Mouse (Mus musculus): ENCODE measurements around the gene Nsd1. TPM values are rescaled to one million over a fixed set of nuclear protein-coding genes. Genes with fewer than 3 reads are reported as not detected.
"Not testable (repeated sequence)": the region's sequence is repeated elsewhere in the genome, so short reads cannot be mapped to it uniquely, and the experiment has no call there.

Nsd1 gene
- total RNA-seq, 1 experiment from 2014 or later: 102 TPM

DNA sequence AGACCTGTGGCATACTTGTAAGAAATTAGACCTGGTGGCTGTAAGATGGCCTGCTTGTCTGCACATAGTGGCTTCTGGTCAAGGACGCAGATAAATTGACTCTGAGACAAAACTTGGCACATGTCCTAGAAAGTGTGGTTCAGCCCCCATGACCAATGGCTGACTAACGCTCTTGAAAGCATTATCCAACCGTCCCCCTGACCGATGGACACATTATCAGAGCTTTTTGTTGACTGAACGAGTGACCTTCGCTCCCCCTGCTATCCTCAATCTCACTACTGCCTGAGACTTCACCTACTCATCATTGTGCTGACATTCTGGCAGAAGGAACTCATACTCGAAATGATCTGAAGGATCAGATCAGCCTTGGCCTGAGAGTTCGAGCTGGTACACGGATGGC, 22.5 kb upstream of the Nsd1 start:
- not testable (repeated sequence) for ATAC-seq (replicated peaks; ENCODE audit: insufficient number of reproducible peaks, low FRiP score, low TSS enrichment, poor library complexity, severe bottlenecking)

DNA sequence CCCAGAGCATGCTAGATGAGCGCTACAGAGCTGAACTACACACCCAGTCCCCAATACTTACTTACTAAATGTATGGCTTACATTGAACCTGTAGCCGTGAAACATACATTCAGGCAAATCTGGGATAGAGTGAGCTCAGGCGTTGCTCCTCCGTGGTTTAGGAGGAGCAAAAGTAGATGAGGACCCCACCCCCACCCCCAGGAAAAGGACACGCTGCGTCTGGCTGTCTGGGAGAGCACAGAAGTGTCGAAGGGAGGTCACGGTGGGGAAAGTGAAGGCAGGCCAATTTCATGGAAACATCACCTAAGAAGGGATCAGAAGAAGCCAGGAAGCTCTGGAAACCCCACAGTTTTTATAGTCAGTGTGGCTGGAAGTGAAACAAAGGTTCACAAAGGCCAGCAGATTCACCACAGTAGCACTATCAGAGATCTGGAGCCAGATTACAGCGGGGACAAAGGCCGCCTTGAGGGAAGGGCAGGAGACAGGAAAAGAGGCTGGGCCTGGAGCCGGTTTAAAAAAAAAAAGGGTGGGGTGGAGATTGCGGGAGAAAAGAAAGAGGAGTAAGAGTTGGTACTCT, 20.0 kb upstream of the Nsd1 start:
- ATAC-seq (replicated peaks; ENCODE audit: insufficient number of reproducible peaks, low FRiP score, low TSS enrichment, poor library complexity, severe bottlenecking): no peak

DNA sequence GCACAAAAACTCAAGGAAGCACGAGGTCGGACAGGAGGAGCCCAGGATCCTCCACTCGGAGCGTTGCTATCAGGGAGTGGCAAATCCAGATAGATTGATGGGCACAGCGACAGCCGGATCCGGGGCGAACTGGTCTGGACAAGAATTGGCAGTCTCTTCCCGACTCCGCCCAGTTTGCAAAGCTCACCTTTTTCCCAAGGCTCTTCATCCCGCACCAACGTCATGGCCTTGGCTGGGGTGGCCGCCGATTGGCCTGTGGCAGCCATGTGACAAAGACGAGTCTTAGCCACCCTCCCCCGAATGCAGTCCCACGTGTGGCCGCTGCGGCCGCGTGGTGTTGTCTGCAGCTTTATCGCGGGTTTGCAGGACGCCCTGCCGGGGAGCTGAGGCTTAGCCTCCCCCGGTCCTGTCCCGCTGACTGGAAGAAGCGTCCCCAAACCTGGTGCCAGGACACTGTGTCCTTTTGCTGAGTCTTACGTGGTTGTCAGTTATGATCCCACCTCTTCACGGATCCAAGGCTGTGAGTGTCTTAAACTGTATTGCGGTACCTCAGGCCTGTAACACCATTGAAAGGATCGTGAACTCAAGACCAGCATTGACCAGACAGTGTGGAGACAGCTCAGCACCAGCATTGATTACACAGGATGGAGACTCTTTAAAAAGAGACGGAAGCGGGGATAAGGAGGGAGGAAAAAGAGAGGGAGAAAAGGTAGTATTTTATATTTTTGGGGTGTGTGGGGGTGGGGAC, 19.3 kb upstream of the Nsd1 start:
- peak; percentile 100 for ATAC-seq (replicated peaks; ENCODE audit: insufficient number of reproducible peaks, low FRiP score, low TSS enrichment, poor library complexity, severe bottlenecking)

DNA sequence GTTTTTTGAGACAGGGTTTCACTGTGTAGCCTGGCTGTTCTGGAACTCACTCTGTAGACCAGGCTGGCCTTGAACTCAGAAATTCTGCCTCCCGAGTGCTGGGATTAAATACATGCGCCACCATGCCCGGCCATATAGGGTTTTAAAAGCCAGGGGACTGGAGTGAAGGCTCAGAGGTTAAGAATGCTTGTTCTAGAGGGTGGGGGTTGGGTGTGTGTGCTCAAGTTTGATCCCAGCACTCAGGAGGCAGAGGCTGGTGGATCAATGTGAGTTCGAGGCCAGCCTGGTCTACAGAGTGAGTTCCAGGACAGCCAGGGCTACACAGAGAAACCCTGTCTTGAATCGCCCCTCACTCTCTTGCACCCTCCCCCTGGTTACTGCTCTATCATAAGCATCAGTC, 18.0 kb upstream of the Nsd1 start:
- no peak for ATAC-seq (replicated peaks; ENCODE audit: insufficient number of reproducible peaks, low FRiP score, low TSS enrichment, poor library complexity, severe bottlenecking)

DNA sequence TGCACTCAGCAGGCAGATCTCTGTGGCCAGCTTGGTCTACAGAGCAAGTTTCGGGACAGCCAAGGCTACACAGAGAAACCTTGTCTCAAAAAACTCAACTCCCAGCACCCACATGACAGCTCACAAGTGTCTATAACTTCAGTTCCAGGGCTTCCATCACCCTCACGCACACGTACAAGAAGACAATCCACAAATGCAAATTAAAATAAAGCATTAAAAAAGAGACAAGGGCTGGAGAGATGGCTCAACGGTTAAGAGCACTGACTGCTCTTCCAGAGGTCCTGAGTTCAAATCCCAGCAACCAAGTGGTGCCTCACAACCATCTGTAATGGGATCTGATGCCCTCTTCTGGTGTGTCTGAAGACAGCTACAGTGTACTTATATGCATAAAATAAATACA, 6.8 kb upstream of the Nsd1 start:
- ATAC-seq (replicated peaks; ENCODE audit: insufficient number of reproducible peaks, low FRiP score, low TSS enrichment, poor library complexity, severe bottlenecking): not testable (repeated sequence)

DNA sequence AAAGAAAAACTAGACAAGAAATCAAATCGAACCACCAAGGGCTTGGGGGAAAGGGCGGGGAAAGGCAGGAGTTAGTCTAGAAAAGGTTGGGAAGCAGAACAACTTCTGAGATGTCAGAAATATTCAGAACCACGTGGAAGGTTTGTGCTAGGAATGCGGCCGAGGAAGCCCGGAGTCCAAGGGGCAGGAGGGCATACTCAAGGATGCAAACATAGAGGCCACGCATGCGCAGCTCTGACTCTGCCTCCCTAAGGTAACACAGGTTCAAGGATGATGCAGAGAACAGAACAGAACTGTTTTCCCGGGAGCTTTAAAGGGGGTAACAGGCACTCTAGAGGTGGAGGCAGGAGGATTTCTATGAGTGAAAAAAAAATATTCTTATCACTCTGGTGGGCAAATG, 5.8 kb upstream of the Nsd1 start:
- ATAC-seq (replicated peaks; ENCODE audit: insufficient number of reproducible peaks, low FRiP score, low TSS enrichment, poor library complexity, severe bottlenecking): no peak

DNA sequence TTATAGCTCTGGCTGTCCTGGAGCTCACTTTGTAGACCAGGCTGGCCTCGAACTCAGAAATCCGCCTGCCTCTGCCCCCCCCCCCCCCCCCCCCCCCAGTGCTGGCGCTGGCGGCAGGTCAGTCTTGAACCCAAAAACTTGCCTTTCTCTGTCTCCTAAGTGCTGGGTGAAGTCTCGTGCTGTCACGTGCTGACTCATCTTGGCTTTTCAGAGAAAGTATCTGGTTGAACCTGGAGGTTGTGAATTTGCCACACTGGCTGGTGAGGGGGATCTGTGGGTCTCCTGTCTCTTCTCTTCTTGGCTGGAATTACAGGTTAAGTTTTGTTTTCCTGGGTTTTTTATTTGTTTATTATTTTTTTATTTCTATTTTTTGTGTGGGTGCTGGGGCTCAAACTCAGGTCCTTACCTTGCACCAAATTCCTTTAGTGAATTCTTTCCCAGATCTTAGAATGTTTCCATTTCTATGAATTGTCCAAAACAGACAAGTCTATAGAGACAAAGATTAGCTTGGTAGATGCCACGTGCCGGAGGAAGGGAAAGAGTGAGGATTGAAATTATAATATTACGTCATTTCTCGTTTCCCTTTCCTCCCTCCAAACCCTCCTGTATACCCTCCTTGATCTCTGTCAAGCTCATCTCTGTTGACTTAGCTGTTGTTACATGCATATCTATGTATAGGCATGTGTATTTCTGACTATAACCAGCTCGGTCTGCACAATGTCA, 4.8 kb upstream of the Nsd1 start:
- 0 out of 2 replicates have a peak, but pooled peaks have one; percentile 37 for ATAC-seq (replicated peaks; ENCODE audit: insufficient number of reproducible peaks, low FRiP score, low TSS enrichment, poor library complexity, severe bottlenecking)

DNA sequence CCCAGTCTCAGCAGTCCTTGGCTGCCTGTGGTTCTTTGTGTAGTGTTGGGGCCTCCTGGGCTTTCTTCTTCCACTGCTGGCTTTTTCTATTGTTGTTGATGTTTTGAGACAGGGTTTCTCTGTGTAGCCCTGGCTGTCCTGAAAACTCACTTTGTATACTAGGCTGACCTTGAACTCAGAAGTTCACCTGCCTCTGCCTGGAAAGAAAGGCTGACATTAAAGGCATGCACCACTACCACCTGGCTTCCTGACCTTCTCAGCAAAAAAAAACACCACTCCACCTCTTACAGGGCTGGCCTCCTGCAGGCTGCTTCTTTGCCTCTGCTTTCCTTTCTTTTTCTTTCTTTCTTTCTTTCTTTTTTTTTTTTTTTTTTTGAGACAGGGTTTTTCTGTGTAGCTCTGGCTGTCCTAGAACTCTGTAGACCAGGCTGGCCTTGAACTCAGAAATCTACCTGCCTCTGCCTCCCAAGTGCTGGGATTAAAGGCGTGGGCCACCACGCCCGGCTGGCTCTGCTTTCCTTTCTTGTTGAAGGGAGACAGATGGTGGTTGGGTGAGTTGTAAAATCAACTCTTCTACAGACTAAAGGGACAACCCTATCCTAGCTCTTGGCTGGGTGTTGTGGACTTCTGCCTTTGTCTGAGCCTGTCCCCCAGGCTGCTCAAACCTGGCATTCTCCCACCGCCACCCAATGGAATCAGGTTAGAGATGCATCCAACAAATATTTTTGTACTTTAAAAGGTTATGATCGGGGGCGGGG, 4.0 kb upstream of the Nsd1 start:
- no peak for ATAC-seq (replicated peaks; ENCODE audit: insufficient number of reproducible peaks, low FRiP score, low TSS enrichment, poor library complexity, severe bottlenecking)

DNA sequence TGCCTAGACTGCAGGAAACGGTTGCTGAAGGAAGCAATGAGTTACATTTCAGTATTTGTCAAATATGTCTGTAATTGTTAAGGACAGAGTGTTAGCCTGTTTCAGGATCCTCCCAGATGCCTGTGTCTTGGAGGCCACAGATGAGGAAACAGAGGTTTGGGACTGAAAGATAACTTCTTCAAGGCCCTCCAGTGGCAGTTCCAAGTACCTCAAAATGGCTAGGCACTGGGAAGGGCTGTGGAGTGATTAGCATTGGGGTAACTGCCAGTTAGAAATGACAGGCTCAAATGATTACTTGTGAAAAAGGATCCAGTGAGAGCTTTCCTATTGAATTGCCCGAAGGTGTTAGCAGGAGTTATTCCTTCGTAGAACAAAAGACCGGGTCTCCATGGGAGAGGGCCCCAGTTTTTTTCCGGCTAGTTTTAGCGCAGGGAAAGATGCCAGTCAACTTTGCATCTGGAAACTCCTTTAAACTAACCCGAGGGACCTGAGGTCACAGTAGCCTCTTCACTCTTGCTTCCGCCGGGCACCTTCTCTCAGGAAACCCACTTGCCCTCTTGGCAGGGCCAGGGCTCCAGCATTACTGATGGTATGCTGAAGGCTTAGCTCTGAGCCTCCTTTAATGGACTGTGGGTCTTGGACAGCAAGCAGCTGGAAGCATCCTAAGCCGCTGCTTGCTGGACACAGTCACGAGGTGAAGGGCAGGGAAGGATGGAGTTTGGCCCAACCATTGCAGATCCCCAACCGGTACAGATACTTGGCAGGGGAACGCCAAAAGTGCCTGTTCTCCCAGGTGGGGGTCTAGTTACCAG, 539 bp upstream of the Nsd1 start:
- no peak for ATAC-seq (replicated peaks; ENCODE audit: insufficient number of reproducible peaks, low FRiP score, low TSS enrichment, poor library complexity, severe bottlenecking)

DNA sequence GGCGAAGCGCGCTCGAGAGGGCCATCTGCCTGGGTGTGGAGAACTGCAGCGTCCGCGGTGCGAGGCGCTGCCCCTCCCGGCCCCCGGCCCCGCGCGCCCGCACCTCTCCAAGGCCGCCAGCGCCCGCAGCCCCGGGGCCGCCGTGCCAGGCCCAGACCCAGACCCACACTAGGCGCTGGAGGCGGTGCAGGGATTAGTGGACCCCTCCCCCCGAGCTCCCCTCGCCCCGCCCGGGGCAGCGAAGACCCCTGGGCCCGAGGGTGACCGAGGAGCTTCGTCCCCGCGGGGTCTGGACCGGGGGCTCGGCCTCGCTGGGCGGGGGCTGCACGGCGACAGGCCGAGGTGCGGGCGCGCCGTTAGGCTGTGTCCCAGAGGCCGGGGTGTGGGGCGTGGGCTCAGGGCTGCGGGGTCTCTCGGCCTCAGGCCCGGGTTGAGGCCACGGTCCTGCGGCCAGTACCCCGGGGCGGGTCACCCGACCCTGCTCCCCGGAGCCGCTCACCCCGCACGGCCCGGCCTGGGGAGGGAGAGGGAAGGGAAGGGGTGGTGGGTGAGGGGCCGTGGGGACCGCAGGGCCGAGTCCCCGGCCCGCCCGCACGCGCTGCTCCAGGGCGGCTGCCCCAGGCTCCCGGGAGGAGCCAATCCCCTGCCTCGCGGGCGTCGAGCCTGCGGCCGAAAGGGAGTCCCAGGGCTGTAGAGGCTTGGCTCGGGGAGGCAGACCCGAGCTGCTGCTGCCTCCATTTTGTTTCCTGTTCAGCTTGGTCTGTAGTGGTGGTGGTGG, 800 bp downstream of the Nsd1 start:
- ATAC-seq (replicated peaks; ENCODE audit: insufficient number of reproducible peaks, low FRiP score, low TSS enrichment, poor library complexity, severe bottlenecking): peak; percentile 55

DNA sequence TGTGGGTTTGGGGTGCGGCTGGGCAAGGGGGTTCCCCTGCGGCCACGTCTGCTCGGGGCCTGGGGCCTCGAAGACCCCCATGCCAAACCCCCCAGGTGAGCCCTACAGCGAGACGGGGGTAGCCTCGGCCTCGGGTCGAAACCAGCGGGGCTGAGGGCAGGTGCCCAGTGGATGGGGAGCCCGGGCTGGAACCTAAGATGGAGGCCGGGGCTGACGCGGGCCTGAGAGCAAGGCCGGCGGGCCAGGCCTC, 1.3 kb downstream of the Nsd1 start:
- ATAC-seq (replicated peaks; ENCODE audit: insufficient number of reproducible peaks, low FRiP score, low TSS enrichment, poor library complexity, severe bottlenecking): no peak; the same call in 1 of the 2 replicates

DNA sequence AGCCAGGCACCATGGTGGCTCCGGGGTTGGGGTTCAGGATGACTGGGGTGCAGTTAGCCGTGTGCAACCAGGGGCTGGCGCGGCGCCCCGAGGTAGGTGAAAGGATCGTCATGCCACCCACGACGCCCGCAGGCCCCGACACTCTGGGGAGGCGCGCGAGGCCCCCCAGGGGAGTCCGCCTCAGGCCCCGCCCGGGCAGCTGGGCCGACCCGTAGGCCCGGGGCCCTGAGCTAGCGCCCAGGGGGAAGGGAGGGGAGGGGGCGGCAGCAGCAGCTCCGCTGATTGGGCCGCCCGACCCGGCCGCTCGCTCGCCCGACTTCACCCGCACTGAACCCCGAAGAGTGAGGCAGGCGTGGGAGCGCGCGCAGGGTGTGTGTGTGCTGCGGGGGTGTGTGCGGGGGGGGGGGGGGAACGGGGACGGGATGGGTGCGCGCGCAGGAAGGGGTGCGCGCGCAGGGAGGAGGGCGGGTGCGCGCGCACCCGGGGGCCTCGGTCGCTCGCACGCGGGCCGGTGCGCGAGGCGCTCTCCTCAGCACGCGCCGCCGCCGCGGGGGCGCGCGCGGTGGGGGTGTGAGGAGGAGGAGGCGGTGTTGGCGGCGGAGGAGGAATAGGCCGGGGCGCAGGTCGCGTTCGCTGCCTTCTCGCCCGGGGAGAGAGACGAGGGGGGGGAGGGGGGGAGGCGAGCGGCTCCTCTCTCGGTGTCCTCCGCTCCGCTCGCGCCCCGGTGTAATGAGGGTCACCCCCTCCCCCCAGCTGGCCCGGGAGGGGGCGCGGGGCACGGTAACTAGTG, 1.8 kb downstream of the Nsd1 start:
- ATAC-seq (replicated peaks; ENCODE audit: insufficient number of reproducible peaks, low FRiP score, low TSS enrichment, poor library complexity, severe bottlenecking): peak; percentile 54

DNA sequence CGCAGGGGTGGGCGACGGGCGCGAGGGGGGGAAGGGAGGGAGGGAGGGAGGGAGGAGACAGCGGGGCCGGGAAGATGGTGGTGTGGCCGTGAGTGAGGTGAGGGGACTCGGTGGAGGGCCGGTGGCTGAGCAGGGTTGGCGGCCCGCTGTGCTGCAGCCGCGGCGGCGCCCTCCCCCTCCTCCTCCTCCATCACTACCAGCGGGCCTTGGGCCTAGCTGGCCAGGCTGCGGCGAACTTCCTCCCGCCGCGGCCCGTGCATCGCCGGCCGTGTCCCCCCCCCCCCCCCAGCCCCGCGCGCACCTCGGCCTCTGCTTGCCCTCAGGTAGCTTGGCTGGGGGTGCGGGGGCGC, 2.4 kb downstream of the Nsd1 start:
- ATAC-seq (replicated peaks; ENCODE audit: insufficient number of reproducible peaks, low FRiP score, low TSS enrichment, poor library complexity, severe bottlenecking): peak; percentile 39

DNA sequence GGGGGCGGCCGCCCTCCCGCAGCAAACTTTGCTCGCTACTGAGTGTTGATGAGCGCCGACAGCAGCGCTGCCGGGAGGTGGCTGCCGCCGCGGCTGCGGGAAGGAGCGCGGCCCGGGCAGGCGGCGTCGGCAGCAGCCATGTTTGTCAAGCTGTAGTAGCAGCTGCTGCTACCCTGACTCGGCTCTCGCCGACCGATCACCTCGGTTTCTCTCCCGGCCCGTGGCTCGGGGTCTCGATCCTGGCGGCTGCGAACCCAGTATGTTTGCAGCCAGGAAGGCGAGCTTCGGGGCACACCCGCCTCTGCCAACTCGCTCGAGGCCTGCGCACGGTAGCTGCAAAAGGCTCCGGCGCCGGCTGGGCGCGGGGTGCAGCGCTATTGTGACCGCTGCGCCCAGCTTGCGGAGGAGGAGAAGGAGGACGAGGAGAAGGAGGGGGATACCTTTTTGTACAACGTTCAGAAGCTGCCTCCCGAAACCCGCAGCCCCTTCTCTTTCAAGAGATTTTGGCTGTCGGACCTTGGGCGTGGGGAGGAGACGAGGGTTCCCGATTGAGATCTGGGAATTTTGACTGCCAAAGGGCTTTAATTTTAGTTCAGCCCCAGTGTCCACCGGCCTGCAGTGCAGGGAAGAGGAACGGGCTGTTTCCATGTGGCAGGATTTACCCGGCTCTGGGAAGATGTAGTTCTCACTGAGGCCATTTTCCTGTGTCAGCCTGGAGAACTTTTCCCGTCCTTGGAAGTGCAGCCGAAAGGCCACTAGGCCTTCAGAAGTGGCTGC, 3.0 kb downstream of the Nsd1 start:
- ATAC-seq (replicated peaks; ENCODE audit: insufficient number of reproducible peaks, low FRiP score, low TSS enrichment, poor library complexity, severe bottlenecking): no peak; the same call in 1 of the 2 replicates

DNA sequence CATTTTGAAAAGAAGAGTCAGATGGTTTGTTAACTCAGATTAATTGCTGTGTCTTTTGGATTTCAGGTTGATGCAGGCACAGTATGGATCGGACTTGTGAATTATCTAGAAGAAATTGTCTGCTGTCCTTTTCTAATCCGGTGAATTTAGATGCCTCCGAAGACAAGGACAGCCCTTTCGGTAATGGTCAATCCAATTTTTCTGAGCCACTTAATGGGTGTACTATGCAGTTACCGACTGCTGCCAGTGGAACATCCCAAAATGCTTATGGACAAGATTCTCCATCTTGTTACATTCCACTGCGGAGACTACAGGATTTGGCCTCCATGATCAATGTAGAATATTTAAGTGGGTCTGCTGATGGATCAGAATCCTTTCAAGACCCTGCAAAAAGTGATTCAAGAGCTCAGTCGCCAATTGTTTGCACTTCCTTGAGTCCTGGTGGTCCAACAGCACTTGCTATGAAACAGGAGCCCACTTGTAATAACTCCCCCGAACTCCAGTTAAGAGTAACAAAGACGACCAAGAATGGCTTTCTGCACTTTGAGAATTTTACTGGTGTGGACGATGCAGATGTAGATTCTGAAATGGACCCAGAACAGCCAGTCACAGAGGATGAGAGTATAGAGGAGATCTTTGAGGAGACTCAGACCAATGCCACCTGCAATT, 3.7 kb downstream of the Nsd1 start:
- ATAC-seq (replicated peaks; ENCODE audit: insufficient number of reproducible peaks, low FRiP score, low TSS enrichment, poor library complexity, severe bottlenecking): no peak

DNA sequence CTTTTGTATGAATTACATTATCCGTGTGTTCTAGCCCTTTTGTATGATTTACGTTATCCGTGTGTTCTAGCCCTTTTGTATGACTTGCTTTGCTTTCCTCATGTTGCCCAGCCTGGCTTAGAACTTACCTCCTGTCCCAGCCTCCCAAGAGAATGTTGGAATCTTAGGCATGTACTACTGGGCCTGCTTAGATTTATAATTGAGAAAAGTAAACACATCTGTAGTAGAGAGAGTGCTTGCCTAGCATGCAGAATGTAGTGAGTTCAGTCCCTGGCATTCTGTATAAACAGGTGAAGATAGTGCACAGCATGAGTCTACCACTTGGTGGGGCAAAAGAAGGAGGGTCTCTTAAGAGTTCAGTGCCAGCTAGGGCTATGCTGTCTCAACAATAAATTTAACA, 14.8 kb downstream of the Nsd1 start:
- no peak for ATAC-seq (replicated peaks; ENCODE audit: insufficient number of reproducible peaks, low FRiP score, low TSS enrichment, poor library complexity, severe bottlenecking)

Measured in monocyte, adult 5-6 weeks (primary cell).